Mouse (Mus musculus) intestine, embryonic 14.5 days (tissue): Measurements from ENCODE around the gene Arl16. TPM values are rescaled to one million over a fixed set of nuclear protein-coding genes. Genes with fewer than 3 reads are reported as not detected.
"Not testable (repeated sequence)": the region's sequence is repeated elsewhere in the genome, so short reads cannot be mapped to it uniquely, and the experiment has no call there.

Experiments
- ATAC-seq: fragments of 200-750 bp; cut with Nextera tagmentation; replicated peaks from 2 replicates; pipeline ENCODE4 v1.8.0; 2017; ENCODE audit warnings: low read depth, moderate number of reproducible peaks, moderate TSS enrichment, moderate library complexity; ENCODE audit not compliant: low FRiP score, low TSS enrichment
- DNase-seq: peaks from one replicate; pipeline ENCODE4 v3.0.0-alpha.2; 2018; ENCODE audit warnings: low spot score
- H3K27ac ChIP-seq: fragments of 300-500 bp; sonication (generic); 2 replicates; pipeline ENCODE4 v1.5.1; 2014; ENCODE audit warnings: low read depth, mild to moderate bottlenecking, control low read depth
- H3K27me3 ChIP-seq: fragments of 300-500 bp; sonication (generic); replicated peaks from 2 replicates; pipeline ENCODE4 v1.6.1; 2014; ENCODE audit warnings: low read length, control low read depth; ENCODE audit not compliant: control insufficient read depth, insufficient read depth
- H3K36me3 ChIP-seq: fragments of 300-500 bp; sonication (generic); 2 replicates; pipeline ENCODE4 v1.6.1; 2014; ENCODE audit warnings: low read length, control low read depth; ENCODE audit not compliant: control insufficient read depth, insufficient read depth
- H3K4me1 ChIP-seq: fragments of 300-500 bp; sonication (generic); replicated peaks from 2 replicates; pipeline ENCODE4 v1.6.1; 2014; ENCODE audit warnings: low read length, control low read depth, mixed read lengths; ENCODE audit not compliant: control insufficient read depth, insufficient read depth
- H3K4me2 ChIP-seq: fragments of 300-500 bp; sonication (generic); 2 replicates; pipeline ENCODE4 v1.6.1; 2014; ENCODE audit warnings: low read length
- H3K4me3 ChIP-seq: fragments of 300-500 bp; sonication (generic); 2 replicates; pipeline ENCODE4 v1.5.1; 2014; ENCODE audit warnings: low read depth, low read length, control low read depth, mixed read lengths
- H3K9ac ChIP-seq: fragments of 300-500 bp; sonication (generic); 2 replicates; pipeline ENCODE4 v1.6.1; 2014; ENCODE audit warnings: mild to moderate bottlenecking, low read length
- H3K9me3 ChIP-seq: fragments of 300-500 bp; sonication (generic); 2 replicates; pipeline ENCODE4 v1.6.1; 2016; ENCODE audit warnings: low read length, control low read depth; ENCODE audit not compliant: control insufficient read depth
- WGBS: fragments of 180-500 bp; shearing (Covaris S2); extraction: QIAGEN DNeasy Blood & Tissue Kit; methylation state at CpG from one replicate; pipeline ENCODE4 v1.1.7; 2014; 5-methylcytosine and 5-hydroxymethylcytosine counted together
- polyA plus RNA-seq: library from polyadenylated mRNA; unstranded; fragments of >200 nt; fragmentation: Nextera tagmentation; extraction: Ambion mirVana; gene quantifications from 2 replicates; pipeline ENCODE4 v1.2.1, GENCODE M21; 2014

Gene Arl16
- 46.0 and 46.8 TPM in 2 replicates for polyA plus RNA-seq

GRCm38 (mm10) chr11:120467051-120467735, at the start of gene Arl16:
TSS of gene Arl16 (minus strand) at chr11:120467607.
- Histone ChIP-seq H3K9me3 (no peaks in the 10 kb centered on the region), H3K27me3 (no peaks in the 10 kb centered on the region), H3K4me1 (peaks cover 18% of the 10 kb centered on the region), H3K27ac (peak within 1 kb of the TSS; percentile 64), H3K4me2 (peak within 1 kb of the TSS; percentile 97), H3K4me3 (peak within 1 kb of the TSS; percentile 100), H3K36me3 (peaks cover 48% of the 10 kb centered on the region), H3K9ac (peak within 1 kb of the TSS; percentile 83)
- under 1% methylated on average over 54 of the region's 54 CpGs for WGBS
- DNase-seq, result peak; percentile 97
- ATAC-seq, result peak; percentile 99

DNA sequence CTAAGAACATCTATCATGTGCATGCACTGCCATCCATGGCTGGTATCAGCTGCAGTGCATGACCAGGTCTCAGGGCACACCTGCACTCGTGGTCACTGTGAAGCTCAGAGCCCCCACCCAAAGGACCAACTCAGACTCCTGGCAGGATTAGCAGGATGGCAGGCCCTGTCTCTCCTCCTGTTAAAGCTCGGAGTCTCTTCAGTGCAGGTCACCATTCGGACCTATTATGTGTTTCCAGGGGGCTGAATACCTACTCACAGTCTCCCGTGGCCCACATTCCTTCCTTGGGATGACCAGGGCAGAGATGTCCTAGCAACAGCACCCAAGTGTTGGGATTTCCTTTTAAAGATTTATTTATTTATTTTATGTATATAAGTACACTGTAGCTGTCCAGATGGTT, 49.7 kb upstream of the Arl16 start:
- Histone ChIP-seq H3K27me3 (no peaks in the 10 kb centered on the region), H3K4me1 (no peaks in the 10 kb centered on the region; the same call in 1 of the 2 replicates), H3K27ac (no peak overlapping the region), H3K36me3 (no peaks in the 10 kb centered on the region), H3K4me2 (no peak overlapping the region), H3K4me3 (no peak overlapping the region), H3K9ac (no peak overlapping the region), H3K9me3 (no peaks in the 10 kb centered on the region)
- WGBS, result 83% methylated on average over 4 of the region's 4 CpGs
- ATAC-seq, result no peak
- no peak for DNase-seq

DNA sequence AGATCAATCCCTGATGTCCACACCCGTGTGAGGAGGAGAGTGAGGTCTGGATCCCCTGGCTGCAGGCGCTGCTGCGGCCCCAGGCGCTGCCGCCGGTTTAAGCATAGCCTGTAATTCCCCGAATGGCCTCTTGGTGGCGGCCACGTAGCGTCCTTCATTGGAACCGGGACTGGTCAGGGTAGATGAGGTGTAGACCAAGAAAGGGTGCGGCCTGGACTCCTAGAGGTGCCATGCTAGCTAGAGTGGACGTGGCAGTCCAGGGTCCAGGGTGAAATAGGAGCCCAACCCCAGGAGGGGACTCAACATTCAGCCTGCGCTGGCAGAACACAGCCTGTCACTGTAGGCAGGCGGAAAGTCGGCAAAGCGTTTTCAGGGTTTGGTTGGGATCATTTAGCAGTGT, 48.2 kb upstream of the Arl16 start:
- peak; percentile 67 for ATAC-seq
- Histone ChIP-seq H3K9me3 (no peaks in the 10 kb centered on the region), H3K4me1 (no peaks in the 10 kb centered on the region; the same call in 1 of the 2 replicates), H3K4me3 (no peak overlapping the region), H3K27ac (no peak overlapping the region), H3K9ac (no peak overlapping the region), H3K36me3 (no peaks in the 10 kb centered on the region), H3K27me3 (no peaks in the 10 kb centered on the region), H3K4me2 (no peak overlapping the region)
- 17% methylated on average over 17 of the region's 17 CpGs for WGBS
- DNase-seq, result peak; percentile 98

- 86% methylated on average over 2 of the region's 2 CpGs for WGBS
- not testable (repeated sequence) for H3K9me3 ChIP-seq, H3K4me1 ChIP-seq, H3K4me2 ChIP-seq, H3K4me3 ChIP-seq, H3K27ac ChIP-seq, H3K9ac ChIP-seq, DNase-seq, ATAC-seq, H3K36me3 ChIP-seq, H3K27me3 ChIP-seq
Observed at GRCm38 (mm10) chr11:120514262-120514661, 46.9 kb upstream of the Arl16 start.

- Histone ChIP-seq H3K4me2 (no peak overlapping the region), H3K36me3 (no peaks in the 10 kb centered on the region), H3K9ac (no peak overlapping the region), H3K4me3 (no peak overlapping the region), H3K27ac (no peak overlapping the region), H3K9me3 (no peaks in the 10 kb centered on the region), H3K4me1 (peaks cover 4% of the 10 kb centered on the region; the same call in 1 of the 2 replicates), H3K27me3 (no peaks in the 10 kb centered on the region)
- DNase-seq (no peak), ATAC-seq (no peak)
- WGBS, result 31% methylated on average over 6 of the region's 6 CpGs
Observed at GRCm38 (mm10) chr11:120512790-120513453, 45.5 kb upstream of the Arl16 start.

DNA sequence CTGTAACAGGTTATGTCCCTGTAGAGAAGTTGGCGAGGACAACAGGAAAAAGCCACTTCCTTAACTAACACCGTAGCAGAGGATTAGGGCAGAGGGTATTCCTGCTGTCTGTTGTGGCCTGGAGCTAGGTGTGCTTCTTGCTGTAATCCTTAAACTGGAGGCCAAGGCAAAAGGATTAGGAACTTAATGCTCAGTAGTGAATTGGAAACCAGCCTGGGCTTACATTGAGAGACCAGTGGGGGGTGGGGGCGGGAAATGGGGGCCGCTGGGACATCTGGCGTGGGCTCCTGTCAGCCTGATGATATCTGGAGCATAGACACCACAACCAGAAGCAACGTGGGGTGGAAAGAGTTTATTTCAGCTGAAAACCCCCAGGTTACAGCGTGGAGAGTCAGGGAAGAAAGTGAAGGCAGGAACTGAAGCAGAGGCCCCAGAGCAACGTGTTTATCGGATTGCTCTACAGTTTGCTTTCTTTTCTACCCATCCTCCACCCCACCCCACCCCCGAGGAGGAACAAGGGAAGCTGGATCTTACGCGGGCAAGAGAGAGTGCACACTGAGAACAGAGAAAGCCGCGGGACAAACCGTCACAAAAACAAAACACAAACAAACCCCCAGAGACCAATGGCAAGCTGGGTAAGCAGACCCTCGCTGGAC, 43.1 kb upstream of the Arl16 start:
- H3K4me3 ChIP-seq, result peak overlapping the region; percentile 16
- peaks cover 4% of the 10 kb centered on the region; the same call in 1 of the 2 replicates for H3K4me1 ChIP-seq
- no peaks in the 10 kb centered on the region for H3K9me3 ChIP-seq
- H3K27ac ChIP-seq, result peak overlapping the region; percentile 40; the same call in 1 of the 2 replicates
- H3K27me3 ChIP-seq, result no peaks in the 10 kb centered on the region
- DNase-seq, result no peak
- WGBS, result 11% methylated on average over 16 of the region's 16 CpGs
- H3K9ac ChIP-seq, result 0 out of 2 replicates have a peak overlapping the region, but pooled peaks have one; percentile 14
- no peaks in the 10 kb centered on the region for H3K36me3 ChIP-seq
- no peak for ATAC-seq
- peak overlapping the region; percentile 47 for H3K4me2 ChIP-seq

GRCm38 (mm10) chr11:120509940-120510339, 42.5 kb upstream of the Arl16 start:
- ATAC-seq (no peak), DNase-seq (no peak)
- Histone ChIP-seq H3K9me3 (no peaks in the 10 kb centered on the region), H3K4me3 (no peak overlapping the region), H3K36me3 (no peaks in the 10 kb centered on the region), H3K27me3 (no peaks in the 10 kb centered on the region), H3K9ac (no peak overlapping the region), H3K4me1 (peaks cover 4% of the 10 kb centered on the region; the same call in 1 of the 2 replicates), H3K4me2 (no peak overlapping the region), H3K27ac (0 out of 2 replicates have a peak overlapping the region, but pooled peaks have one; percentile 40)
- 60% methylated on average over 4 of the region's 4 CpGs for WGBS

- no peak overlapping the region for H3K4me2 ChIP-seq
- H3K4me1 ChIP-seq, result peaks cover 4% of the 10 kb centered on the region; the same call in 1 of the 2 replicates
- H3K9me3 ChIP-seq, result no peaks in the 10 kb centered on the region
- H3K27ac ChIP-seq, result peak overlapping the region; percentile 7; the same call in 1 of the 2 replicates
- no peaks in the 10 kb centered on the region for H3K27me3 ChIP-seq
- no peak overlapping the region for H3K4me3 ChIP-seq
- H3K36me3 ChIP-seq, result no peaks in the 10 kb centered on the region
- DNase-seq (no peak), ATAC-seq (no peak)
- no peak overlapping the region for H3K9ac ChIP-seq
- 79% methylated on average over 9 of the region's 9 CpGs for WGBS
Observed at GRCm38 (mm10) chr11:120508290-120508870, 41.0 kb upstream of the Arl16 start.
